Mouse (Mus musculus): Measurements from ENCODE around the gene Pwwp2b.

Pwwp2b gene

DNA sequence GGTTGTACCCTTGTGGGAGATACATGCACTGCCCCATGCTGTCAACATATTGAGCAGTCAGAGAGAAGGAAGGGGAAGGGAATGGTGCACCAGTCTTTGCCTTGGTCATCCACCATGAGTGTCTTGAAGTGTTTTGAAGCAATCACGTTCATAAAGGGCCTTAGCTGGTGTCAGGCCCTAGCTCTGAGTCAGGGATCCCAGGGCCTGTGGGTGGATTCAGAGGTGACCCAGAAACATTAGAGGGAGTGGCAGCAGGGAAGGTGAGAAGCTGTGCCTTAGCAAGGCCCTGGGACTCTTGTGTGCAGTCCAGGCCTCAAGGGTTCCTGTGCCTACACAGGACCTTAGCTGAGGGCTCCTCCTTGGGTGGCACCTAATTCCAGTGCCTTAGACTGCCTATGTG lies 24.2 kb upstream of the Pwwp2b start:
- in situ Hi-C loops (cut with MboI), result no loop called here

DNA sequence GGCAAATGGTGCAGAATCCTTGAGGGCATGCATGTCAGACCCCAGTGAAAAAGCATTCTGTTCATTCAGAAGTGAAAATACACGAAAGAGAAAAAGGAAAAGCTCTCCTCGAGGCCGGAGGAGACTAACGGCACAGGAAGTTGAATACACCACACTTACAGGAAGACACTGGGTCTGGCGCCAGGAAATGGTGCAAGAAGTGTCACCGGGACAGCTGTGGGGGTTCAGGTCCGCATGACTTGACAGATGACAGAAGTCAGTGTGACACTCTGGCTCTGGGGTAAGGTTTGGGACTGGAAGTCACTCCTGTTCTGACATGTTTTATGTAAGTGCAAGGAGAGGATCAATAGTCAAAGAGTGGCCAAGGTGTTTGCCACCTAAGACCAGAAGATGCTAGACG lies 23.6 kb upstream of the Pwwp2b start:
- in situ Hi-C loops (cut with MboI), result loop anchor here (25.0 kb wide), 1 partner anchor 913 kb away; the partner anchor contains the start of gene Mtg1

DNA sequence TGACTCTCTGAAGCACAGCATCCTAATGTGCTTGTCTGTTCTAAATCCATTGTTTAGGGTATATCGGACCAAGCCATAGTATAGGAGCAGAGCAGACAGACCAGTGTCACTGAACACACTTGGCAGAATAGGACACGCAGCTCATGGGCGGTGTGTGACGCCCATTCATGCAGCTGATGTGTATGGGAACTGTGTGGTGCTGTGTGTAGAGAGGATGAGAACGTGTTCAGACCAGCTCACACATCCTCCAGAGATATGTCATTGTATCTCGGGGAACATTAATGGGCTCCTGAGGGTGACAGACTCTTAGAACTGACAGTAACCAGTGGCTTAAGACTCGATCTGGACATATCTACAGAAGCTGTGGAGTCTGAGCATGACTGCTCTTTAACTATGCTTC lies 21.9 kb upstream of the Pwwp2b start:
- in situ Hi-C loops (cut with MboI), result loop anchor here (25.0 kb wide), 1 partner anchor 911 kb away; the partner anchor contains the start of gene Mtg1

DNA sequence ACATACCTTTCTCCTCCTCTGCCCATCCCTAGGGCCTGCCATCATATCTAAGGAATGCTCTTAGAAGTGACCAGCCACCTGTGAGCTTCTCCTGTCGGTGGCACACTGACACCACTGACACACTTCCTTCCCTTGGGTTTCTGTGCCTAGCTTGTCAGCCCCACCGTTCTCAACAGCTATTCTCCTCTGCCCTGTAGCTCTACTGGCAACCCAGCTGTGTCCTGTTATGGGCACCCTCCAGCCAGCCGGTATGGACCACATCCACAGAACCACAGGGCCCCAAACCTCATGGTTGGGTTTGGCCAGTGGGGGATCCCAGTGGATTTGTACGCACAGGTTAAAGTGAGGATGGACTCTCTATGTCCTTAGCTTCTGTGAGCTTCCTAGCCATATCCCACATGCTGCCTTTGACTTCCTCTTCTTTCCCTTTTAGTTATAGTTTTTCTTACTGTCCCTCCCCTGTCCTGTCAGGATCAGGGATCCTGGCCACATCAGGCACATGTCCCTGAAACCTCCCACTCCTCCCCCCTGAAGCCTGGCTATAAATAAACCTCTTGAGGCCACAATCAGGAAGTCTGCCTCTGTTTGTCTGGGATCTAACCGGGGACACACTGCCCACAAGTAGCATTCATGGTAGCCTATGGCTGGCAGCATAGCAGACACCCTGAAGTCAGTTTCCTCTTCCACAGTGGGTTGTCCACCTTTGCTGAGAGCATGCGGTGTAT lies 19.7 kb upstream of the Pwwp2b start:
- in situ Hi-C loops (cut with MboI), result loop anchor here (25.0 kb wide), 1 partner anchor 909 kb away; the partner anchor contains the start of gene Mtg1

DNA sequence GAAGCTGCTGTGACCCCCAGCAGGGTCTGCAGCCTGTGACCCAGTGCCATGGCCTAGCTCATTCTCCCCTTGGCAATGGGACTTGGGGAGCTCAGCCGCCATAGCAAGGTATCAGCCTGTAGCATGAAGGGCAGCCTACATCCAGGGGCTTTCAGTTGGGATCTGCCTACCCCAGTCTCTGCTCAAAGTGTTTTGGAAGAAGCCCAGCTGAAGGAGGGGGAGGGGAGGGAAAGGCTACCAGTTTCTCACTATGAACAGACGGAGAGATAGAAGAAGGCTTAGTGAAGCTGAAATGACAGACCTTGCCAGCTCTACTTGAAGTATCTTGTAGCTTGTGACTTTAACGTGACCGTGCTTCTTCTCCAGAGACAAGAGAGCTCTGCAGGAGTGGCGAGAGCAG lies 18.4 kb upstream of the Pwwp2b start:
- in situ Hi-C loops (cut with MboI), result loop anchor here (25.0 kb wide), 1 partner anchor 907 kb away; the partner anchor contains the start of gene Mtg1

DNA sequence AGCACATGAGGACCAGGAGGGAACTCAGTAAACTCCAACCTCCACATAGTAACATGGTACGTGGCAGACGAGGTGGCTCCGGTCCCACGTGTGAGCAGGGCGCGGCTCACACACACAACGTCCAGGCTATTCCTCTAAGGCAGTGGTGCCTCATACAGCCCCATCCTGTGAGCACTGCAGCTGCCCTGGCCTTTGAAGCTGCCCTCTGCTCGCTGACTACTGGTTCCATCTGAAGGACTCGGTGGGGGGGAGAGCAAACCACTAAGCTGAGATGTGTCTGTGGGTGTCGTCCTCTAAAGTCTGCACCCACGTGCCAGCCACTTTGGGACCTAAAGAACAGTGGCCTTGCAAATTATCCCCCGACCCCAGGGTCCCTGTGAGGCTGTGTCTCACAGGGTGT lies 18.0 kb upstream of the Pwwp2b start:
- in situ Hi-C loops (cut with MboI), result loop anchor here (25.0 kb wide), 1 partner anchor 907 kb away; the partner anchor contains the start of gene Mtg1

DNA sequence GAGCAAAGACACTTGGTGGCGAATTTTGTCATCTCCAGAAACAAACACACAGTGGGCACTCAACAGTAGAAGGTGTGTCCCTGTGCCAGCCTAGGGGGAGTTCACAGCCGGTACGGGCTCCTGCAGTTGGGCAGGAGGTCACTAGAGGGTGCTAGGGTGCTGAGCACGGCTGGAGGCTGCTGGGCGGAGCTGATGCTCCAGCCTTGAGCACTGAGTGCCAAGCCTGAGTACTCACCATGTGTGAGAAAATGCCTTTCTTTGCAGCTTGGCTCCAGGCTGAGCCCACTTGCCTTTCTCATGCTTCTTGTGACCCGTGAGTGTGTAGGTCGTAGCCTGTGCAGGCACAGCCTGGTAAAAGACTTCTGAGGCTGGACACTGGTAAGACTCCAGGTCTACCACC lies 14.6 kb upstream of the Pwwp2b start:
- in situ Hi-C loops (cut with MboI), result loop anchor here (25.0 kb wide), 1 partner anchor 904 kb away; the partner anchor contains the start of gene Mtg1

DNA sequence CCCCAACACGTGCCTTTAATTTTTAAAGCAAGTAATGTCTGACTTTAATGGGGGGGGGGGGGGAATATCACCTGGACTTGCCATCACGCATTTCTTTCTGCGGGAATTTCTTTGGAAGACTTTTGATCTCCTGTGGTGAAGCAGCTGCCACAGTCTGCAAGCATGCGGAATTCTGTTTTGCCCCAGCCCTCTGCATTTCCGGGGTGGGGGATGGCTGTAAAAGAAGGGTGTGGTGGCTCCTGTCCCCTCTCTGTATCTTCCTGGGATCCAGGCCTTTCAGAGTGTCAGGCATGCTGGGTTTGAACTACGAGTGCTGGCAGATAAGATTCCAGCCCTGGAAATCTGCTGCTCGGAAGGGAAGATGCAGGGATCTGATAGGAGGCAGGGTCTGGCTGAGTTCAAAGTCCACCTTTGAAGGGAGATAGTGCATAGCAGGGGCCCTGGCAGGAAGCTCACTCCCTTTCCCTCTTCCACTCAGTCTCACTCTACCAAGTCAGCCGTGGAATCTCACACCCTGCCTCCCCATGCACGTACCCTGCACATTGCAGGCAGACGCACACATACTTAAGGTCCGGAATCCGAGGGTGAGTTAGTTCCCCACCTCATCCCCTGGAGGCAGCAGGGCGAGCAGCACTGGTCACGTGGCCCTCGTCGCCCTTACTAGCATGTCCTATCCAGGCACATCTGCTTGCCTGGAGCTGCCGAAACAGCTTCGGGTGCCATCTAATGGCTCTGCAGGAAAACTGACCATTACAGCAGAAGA lies 13.7 kb upstream of the Pwwp2b start:
- in situ Hi-C loops (cut with MboI), result loop anchor here (25.0 kb wide), 1 partner anchor 903 kb away; the partner anchor contains the start of gene Mtg1

DNA sequence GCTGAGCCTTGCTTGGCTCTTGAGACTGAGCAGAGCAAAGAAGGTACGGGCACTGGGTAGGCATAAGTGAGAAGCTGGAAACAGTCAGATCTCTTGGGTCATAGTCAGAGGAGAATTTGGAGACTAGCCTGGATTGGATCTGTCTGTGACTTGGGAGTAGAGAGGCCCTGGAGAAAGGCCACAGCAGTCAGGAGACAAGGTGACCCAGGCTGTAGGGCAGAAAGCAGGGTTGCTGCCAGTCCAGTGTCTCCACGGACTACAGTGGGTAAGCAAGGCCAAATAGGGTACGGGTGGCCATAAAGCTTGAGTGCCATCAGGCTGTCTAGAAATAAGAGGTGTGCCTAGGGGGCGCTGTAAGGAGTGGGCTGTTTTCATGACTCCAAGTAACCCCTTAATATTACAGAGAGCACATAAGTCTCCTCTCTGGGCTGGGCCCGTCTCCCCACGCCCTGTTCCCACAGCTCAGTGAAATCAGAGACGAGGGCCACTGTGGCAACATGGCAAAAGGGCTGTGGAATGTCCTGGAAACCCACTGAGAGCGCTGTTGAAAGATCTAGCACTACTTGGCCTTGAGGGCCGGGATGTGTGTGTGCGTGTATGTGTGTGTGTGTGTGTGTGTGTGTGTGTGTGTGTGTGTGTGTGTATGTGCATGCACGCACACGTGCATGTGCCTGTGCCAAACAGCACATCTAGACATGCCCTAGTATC lies 12.5 kb upstream of the Pwwp2b start:
- in situ Hi-C loops (cut with MboI), result loop anchor here (25.0 kb wide), 1 partner anchor 901 kb away; the partner anchor contains the start of gene Mtg1

DNA sequence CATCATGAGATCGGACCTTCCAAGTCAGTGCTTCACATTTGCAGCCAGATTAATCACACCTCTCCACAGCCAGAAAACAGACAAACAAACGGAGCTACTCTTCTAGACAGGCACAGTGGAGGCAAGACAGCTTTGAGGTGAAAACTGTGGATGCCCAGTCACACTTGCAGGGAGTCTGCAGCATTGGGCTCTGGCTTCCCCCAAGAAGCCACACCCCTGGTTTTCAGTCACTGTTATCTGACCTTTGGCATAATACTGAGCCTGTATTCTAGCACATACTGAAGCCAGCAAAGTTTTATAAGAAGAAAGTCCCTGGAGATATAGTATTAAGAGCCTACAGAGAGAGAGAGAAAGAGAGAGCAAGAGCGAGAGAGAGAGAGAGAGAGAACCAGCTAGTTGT lies 8.8 kb upstream of the Pwwp2b start:
- in situ Hi-C loops (cut with MboI), result loop anchor here (25.0 kb wide), 1 partner anchor 898 kb away; the partner anchor contains the start of gene Mtg1

DNA sequence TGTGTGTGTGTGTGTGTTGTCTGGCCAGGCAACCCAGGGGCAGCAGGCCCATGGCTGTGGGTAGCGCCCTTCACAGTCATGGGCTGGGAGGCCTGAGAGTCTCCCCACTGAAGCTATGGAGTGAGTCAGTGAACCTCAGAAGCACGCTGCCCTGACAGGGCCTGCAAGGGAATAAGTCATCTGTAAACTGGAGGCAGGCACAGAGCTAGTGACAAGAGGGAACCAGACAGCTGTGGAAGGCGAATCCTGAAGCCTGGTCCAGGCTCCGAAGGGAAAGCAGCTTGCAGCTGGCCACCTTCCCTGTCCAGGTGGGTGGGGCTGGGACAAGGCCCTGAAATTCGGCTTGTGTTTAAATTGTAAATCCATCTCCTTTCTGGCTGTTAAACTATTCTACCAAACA lies 2.2 kb upstream of the Pwwp2b start:
- in situ Hi-C loops (cut with MboI), result loop anchor here (25.0 kb wide), 1 partner anchor 891 kb away; the partner anchor contains the start of gene Mtg1

DNA sequence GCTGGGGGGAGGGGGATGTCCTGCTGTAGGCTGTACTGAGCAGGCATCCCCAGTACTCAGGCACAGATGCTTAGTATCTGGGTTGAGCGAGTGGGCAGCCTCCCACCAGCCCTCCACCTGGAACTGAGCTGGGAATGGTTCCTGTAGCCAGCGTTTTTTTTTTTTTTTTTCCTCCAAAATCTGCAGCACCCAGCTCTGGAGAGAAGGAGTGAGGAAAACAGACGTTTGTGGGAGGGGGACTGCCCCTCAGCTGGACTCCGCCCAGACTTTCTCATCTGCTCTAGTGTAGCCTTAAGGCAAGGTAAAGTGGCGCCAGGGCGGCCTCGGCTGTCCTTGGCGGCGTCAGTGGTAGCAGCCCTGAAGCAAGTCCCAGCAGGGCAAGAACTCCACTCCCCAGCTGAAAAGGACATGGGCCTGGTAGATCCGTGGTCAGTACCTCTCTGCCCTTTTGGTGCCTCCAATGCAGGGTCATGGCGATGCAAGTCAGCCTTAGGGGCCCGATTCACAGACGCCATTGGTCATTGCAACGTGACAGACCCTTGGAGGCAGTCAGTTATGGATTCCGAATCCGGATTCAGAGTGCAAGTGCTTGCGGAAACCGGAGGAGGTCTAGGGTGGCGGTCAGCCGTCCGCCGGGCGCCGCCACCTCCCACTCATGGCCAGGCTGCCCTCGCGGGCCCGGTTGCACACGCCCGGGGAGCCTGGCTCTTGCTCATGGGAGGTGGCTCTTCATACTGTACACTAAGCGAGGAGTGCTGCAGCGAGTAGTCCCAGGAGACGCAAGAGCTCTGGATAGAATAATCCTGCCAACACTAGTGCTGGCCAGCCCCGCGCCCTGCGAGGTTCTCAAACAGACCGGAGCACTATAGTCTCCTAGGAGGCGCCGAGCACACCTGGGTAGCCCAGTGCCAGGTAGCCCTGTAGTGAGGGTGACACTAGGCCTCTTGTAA lies 1.1 kb upstream of the Pwwp2b start:
- in situ Hi-C loops (cut with MboI), result loop anchor here (25.0 kb wide), 1 partner anchor 890 kb away; the partner anchor contains the start of gene Mtg1

DNA sequence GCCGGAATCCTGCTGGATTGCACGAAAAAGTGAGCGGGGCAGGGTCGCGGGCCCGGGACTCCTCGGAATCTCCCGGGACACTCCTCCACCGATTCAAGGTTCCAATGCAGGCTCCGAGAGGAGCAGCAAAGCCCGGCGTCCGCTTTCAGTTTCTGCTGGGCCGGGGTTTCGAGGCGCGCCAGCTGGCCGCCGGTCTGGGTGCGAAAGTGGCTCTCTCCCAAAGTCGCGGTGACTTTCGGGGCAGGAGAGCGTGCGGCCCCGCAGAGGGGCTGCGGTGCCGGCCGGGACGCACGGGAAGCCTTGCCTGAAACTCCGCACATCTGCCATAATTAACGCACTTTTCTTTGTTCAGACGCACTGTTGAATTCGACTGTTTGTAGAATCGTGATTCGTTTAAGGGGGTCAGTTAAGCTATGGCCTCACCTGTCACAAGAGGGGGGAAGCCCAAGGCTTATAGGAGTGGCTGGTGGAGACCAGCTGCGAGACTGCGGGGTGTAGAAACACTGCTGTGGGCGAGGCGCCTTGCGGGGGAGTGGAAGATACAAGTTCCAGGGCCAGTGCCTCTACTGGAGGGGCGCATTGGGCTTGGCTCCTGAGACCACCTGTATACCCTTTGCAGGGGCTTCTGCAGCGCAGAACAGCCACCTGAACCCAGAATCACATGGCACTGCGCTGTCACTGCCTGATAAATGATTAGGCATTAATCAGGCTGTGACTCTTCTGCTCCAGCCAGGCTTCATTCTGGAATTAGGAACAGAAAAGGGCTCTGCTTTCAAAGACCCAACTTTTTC lies 528 bp downstream of the Pwwp2b start:
- in situ Hi-C loops (cut with MboI), result loop anchor here (25.0 kb wide), 1 partner anchor 888 kb away; the partner anchor contains the start of gene Mtg1

DNA sequence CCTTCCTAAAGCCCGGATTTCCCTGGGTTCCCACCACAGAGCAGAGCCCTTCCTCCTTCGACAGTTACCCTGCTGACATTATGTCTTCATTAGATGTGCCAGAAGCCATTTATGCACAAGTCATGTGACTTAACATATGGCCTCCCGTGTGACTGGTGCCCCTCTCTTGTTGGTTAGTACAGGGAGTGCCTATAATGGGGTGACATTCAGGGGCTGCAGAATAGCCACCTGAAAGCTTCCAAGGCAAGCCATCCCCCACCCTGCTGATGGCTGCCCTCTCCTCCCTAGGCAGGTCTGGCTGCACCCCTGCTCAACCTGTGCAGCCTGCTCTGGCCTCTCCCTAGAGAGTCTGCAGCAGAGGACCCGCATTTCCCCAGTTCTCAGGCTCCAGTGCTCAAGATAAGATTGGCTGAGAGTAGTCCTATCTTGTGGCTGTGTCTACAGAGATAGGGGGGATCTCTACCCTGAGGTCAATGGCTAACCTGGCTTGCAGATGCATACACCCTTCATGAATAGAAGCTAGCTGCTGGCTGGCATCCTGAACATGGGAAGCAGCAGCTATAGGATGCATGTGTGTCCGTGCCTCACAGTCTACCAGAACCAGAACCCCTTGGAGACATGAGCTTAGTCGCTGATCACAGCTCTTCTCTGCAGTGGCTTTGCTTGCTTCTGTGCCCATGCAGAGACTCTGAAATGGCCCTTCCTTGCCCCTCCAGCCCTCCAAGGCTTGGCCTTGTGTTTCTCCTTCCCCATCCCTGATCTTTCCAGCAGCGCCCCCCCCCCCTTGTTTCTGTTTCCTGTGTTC lies 1.3 kb downstream of the Pwwp2b start:
- in situ Hi-C loops (cut with MboI), result loop anchor here (25.0 kb wide), 1 partner anchor 888 kb away; the partner anchor contains the start of gene Mtg1

DNA sequence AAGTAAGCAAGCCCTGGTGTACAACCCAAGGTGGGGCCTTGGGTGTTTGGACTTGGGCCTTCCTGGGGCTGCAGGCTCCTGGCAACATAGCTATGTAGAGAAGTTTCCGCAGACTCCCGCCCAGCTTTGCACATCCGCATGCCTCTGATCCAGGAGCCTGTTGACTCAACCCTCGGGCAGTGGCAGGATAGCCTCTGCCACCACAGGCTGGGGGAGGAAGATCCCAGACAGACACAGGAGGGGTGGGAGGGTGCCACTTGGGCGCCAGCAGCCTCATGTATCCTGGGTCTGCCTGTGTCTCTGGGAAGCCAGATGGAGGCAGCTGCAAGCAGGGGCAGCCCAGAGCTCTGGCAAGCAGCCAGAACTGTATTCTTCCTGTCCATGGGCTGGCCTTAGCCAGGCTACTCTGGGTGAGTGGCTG lies 3.6 kb downstream of the Pwwp2b start:
- in situ Hi-C loops (cut with MboI), result no loop called here

DNA sequence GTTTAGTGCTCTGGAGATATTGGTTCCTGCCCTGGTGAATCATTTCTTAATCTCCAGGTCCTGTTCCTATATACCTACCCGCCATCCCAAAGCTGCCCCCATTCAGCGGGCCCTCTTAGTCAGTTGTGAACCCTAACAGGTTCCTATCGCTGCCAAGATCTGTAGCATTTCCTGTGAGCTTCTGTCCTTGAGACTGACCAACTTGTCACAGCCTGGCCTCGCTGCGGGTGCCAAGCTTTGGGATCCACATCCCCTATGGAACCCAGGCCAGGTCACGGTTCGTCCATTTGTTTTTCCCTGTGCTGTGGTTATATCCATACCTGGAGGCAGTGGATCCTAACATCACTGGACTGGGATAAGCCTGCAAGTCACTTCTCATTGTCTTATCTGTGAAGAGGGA lies 4.3 kb downstream of the Pwwp2b start:
- in situ Hi-C loops (cut with MboI), result no loop called here

DNA sequence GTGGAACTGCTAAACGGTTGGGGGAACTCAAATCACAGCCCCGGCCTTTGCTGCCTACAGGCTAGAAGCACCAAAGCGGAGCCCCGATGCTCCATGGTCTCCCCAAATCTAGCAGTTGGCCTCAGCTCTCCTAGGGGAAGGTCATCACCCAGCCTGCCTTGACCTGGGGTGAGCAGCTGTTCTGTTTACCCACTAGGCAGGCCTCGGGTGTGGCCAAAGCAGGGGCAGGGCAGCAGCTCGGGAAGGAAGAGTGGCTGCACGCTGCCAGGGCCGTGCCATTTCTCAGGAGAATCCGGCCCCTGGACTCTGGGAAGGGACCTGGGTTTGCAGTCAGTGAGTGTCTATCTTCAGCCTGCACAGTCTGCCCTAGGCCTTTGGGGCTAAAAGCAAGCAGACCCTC lies 4.7 kb downstream of the Pwwp2b start:
- in situ Hi-C loops (cut with MboI), result no loop called here

DNA sequence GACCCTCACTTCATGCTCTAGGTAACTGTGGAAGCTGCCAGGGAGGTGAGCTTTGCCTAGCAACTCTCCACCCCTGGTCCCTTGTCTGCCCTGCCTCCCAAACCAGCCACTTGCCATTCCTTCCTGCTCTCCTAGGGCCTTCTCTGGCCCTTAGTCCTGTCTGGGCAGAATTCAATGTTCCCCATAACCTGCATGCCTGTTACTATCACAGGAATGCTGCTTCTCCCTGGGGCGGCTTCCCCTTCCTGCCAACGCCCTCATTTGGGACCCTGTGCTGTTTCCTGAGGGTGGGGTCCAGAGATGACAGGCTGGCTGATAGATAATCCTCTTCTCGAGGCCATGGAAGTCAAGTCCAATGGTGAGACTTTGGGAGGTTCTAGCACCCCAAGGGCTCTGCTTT lies 5.2 kb downstream of the Pwwp2b start:
- in situ Hi-C loops (cut with MboI), result no loop called here

DNA sequence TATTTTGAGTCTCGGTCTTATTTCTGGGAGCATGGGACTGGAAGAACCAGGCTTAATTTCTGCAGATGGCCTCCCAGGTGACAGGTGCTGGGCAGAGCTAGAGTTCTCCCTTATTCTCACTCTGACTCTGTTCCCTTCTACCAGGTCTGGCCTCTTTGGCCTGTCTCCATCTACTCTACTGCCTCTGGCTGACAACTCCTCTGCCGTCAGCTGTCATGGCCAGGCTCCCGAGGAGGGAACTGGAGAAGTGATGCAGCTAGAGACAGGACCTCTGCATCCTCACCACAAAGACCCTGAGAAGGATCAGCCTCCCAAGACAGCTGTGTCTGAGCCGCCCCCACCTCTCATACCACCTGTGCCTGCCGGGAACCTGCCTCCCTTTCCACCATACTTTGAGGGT lies 6.3 kb downstream of the Pwwp2b start:
- in situ Hi-C loops (cut with MboI), result no loop called here

Data from mature B cell (primary cell).